Mouse (Mus musculus): ENCODE measurements around the gene Hs1bp3. TPM values are rescaled to one million over a fixed set of nuclear protein-coding genes. Genes with fewer than 3 reads are reported as not detected.
A peak's percentile ranks its signal among the peaks of the same experiment; 100 is the strongest.

The Hs1bp3 gene
- polyA plus RNA-seq, 1 experiment: 3.2 TPM

DNA sequence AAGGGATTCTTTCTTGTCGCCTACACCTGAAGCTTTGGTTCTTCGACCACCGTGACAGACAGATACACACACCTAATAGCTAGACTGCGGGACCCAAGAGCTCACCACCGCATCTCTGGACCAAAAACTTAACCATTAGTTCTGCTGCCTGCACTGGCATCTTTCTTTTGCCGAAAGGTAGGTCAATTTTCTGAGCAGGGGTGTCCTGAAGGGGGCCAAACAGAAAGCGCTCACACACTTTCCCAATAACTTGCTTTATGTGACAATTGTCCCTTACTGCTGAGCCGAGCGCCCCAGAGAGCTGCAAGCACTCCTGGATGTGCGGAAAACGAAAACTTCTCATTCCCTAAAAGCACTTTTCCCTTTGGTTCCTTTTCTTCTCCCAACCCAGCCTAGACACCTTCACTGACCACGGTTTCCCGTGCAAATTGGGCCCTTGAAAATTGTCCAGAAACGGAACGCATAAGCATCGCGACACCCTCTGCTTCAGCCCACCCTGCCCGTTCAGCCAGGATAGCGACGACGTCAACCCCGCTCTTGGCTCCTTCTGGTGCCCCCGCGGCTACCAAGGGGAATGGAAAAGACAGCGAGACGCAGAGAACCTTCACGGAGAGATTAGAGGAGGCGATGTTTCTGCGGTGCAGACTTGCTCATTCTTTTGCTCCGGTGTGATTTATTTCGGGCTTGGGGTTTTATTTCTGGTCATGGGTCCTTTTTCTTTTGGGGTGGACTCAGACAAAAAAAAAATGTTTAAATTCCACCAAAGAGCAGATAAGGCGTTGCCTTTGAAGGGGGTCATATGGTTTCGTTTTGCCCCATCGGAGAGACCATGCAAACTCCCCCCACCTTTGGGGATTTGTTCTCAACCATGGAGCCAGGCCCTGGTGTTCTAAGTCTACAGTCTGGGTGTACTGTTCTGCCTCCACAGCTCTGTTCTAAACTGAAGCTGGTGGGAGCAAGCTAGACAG lies 13.8 kb upstream of the Hs1bp3 start:
- Histone ChIP-seq H3K27ac (ENCODE audit: control insufficient read depth, insufficient read depth, low read depth, low read length, poor library complexity) (no peak overlapping the region), H3K4me1 (ENCODE audit: control insufficient read depth, insufficient read depth, low read length) (no peaks in the 10 kb centered on the region; the same call in 1 of the 2 replicates), H3K4me3 (replicated peaks; ENCODE audit: control insufficient read depth, low read depth, low read length) (no peak overlapping the region)
- no peak for TF ChIP-seq POLR2A (IDR thresholded peaks at IDR 0.05; ENCODE audit: borderline replicate concordance, control insufficient read depth, low read depth, low read length)
- WGBS: 10% methylated on average over 34 of the region's 34 CpGs

DNA sequence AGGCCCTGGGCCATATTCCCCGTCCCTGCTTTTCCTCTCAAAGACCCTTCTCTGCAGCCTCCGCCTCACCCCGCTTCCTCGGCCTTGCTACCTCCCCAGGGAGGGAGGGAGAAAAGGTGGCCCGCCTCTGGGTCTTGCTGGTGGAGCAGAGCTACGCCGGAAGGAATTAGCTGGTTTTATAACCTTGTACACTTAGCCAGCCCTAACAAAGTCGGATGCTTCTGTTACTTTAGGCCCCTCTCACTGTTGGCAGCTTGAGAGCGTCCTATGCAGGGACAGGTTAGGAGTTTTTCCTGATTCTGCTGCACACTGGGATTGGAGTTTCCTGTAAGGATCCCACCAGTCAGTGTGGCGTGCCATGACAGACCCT lies 13.1 kb upstream of the Hs1bp3 start:
- H3K4me1 ChIP-seq (ENCODE audit: control insufficient read depth, insufficient read depth, low read length): no peaks in the 10 kb centered on the region; the same call in 1 of the 2 replicates
- no peak for TF ChIP-seq POLR2A (IDR thresholded peaks at IDR 0.05; ENCODE audit: borderline replicate concordance, control insufficient read depth, low read depth, low read length)
- no peak for TF ChIP-seq CTCF (IDR thresholded peaks at IDR 0.05; ENCODE audit: control insufficient read depth, insufficient read depth, low read length)
- WGBS: 36% methylated on average over 10 of the region's 10 CpGs
- H3K4me3 ChIP-seq (replicated peaks; ENCODE audit: control insufficient read depth, low read depth, low read length): no peak overlapping the region
- H3K27ac ChIP-seq (ENCODE audit: control insufficient read depth, insufficient read depth, low read depth, low read length, poor library complexity): no peak overlapping the region

DNA sequence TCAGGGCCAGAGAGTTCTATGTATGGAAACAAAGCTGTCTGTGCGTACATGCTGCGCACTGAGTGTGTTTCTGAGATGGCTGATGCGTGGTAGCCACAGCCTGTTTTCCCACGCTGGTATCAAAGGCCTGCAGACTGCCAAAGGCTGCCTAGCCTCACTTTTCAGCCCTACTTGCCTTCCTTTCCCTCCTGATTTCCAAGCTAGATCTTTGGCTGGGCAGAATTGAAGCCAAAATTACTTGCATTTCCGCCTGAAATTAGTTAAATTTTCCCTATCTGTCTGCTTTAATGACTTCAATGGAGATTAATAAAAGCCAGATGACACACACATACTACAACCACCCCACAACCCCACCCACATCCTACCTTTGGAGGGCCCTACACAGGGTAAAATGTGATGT lies 12.7 kb upstream of the Hs1bp3 start:
- TF ChIP-seq POLR2A (IDR thresholded peaks at IDR 0.05; ENCODE audit: borderline replicate concordance, control insufficient read depth, low read depth, low read length) (no peak), CTCF (IDR thresholded peaks at IDR 0.05; ENCODE audit: control insufficient read depth, insufficient read depth, low read length) (no peak)
- Histone ChIP-seq H3K4me1 (ENCODE audit: control insufficient read depth, insufficient read depth, low read length) (no peaks in the 10 kb centered on the region; the same call in 1 of the 2 replicates), H3K4me3 (replicated peaks; ENCODE audit: control insufficient read depth, low read depth, low read length) (no peak overlapping the region), H3K27ac (ENCODE audit: control insufficient read depth, insufficient read depth, low read depth, low read length, poor library complexity) (no peak overlapping the region)
- 76% methylated on average over 5 of the region's 5 CpGs for WGBS

DNA sequence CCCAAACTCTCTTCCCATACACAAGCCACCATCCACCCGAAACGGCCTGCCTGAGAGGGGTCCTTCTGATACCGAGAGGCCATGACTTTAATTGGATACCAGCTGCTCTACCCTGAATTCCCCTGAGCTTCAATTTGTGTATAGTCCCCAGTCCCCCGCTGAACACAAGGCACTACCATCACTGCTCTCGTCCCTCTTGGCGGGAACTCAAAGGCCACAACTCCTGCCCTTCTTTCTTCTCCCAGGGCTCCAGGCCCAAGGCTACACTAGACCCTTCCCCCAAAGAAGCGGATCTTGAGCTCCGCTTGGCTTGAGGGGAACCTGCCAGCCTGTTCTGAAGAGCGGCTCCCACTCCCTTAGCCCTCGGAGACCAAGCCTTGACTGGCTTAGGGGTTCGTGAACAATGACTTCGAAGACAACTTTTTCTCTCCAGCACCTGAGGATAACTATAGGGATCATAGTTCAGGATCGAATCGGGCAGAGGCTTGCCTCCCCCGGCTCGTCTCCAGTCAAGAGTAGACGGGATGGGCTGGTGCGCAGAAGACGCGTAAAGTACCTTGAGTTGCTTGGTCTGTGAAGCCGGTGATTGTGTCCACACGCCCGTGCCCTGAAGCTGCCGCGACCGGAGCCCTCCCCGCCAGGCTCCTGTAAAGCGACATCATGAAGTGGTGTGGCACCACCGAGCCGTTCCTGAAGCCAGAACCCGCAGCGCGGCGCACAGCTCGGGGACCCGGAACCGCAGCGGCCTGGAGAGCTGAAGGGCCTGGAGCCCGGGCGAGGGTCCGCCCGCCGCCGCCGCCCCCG lies 12.0 kb upstream of the Hs1bp3 start:
- WGBS: 14% methylated on average over 46 of the region's 46 CpGs
- Histone ChIP-seq H3K4me1 (ENCODE audit: control insufficient read depth, insufficient read depth, low read length) (no peaks in the 10 kb centered on the region; the same call in 1 of the 2 replicates), H3K4me3 (replicated peaks; ENCODE audit: control insufficient read depth, low read depth, low read length) (no peak overlapping the region)

DNA sequence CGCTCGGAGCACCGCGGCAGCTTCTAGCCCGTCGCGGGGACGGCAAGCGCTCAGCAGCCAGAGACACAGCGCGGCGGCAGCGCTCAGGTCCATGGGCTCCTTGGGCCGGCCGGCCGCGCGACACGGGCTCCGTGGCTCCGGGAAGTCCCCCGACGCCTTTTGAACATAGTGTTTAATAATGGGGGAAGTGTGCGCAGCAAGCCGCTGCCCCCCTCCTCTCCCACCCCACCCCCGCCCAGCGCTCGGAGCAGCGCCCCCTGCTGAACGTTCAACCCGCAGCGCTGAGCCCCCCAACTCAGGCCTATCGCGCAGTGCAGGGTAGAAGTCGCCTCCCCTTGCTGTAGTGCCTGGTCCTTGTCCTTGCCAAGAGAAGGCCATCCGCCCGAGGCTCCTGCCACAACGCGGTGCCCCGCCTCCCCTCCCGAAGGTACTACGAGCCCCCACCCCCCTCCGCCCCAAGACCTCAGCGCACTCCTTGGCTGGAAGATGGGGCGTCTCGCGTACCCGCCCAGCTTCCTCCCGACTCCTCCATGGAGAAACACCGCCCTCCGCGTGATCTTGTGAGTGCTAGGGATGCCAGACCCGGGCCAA lies 11.3 kb upstream of the Hs1bp3 start, which contains the start of gene Gdf7:
Gene Gdf7, minus strand, starts transcription at position 114 of the 591 bp plus-strand sequence.
- WGBS: 2% methylated on average over 52 of the region's 53 CpGs
- no peak for TF ChIP-seq POLR2A (IDR thresholded peaks at IDR 0.05; ENCODE audit: borderline replicate concordance, control insufficient read depth, low read depth, low read length)
- no peak for TF ChIP-seq CTCF (IDR thresholded peaks at IDR 0.05; ENCODE audit: control insufficient read depth, insufficient read depth, low read length)
- no peak within 1 kb of the TSS for H3K27ac ChIP-seq (ENCODE audit: control insufficient read depth, insufficient read depth, low read depth, low read length, poor library complexity)

More for the DNA sequence above, 12.0 kb upstream of the Hs1bp3 start:
- H3K27ac ChIP-seq (ENCODE audit: control insufficient read depth, insufficient read depth, low read depth, low read length, poor library complexity): no peak overlapping the region
- no peak for TF ChIP-seq POLR2A (IDR thresholded peaks at IDR 0.05; ENCODE audit: borderline replicate concordance, control insufficient read depth, low read depth, low read length)
- no peak for TF ChIP-seq CTCF (IDR thresholded peaks at IDR 0.05; ENCODE audit: control insufficient read depth, insufficient read depth, low read length)

DNA sequence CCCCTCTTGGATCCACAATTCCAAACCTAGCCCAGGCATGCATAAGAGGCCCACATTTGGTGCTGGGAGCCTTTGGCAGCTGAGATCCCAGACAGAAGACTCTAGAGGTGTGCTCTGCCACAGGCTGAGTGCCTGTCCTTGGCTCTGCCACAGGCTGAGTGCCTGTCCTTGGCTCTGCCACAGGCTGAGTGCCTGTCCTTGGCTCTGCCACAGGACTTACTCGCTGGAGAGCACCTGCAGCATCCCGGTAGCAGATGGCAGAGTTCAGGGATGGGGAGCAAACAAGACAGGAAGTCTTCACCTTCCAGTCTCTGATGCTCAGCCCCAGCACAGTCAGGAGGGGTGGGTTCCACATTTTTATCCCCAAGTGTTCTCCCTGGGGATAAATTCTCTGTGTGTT lies 8.0 kb upstream of the Hs1bp3 start:
- Histone ChIP-seq H3K27ac (ENCODE audit: control insufficient read depth, insufficient read depth, low read depth, low read length, poor library complexity) (no peak overlapping the region), H3K4me3 (replicated peaks; ENCODE audit: control insufficient read depth, low read depth, low read length) (no peak overlapping the region), H3K4me1 (ENCODE audit: control insufficient read depth, insufficient read depth, low read length) (no peaks in the 10 kb centered on the region)
- 56% methylated on average over 2 of the region's 2 CpGs for WGBS
- TF ChIP-seq CTCF (IDR thresholded peaks at IDR 0.05; ENCODE audit: control insufficient read depth, insufficient read depth, low read length) (no peak), POLR2A (IDR thresholded peaks at IDR 0.05; ENCODE audit: borderline replicate concordance, control insufficient read depth, low read depth, low read length) (no peak)

More for the DNA sequence above, 11.3 kb upstream of the Hs1bp3 start, which contains the start of gene Gdf7:
- H3K4me3 ChIP-seq (replicated peaks; ENCODE audit: control insufficient read depth, low read depth, low read length): no peak within 1 kb of the TSS
- no peaks in the 10 kb centered on the region; the same call in 1 of the 2 replicates for H3K4me1 ChIP-seq (ENCODE audit: control insufficient read depth, insufficient read depth, low read length)

DNA sequence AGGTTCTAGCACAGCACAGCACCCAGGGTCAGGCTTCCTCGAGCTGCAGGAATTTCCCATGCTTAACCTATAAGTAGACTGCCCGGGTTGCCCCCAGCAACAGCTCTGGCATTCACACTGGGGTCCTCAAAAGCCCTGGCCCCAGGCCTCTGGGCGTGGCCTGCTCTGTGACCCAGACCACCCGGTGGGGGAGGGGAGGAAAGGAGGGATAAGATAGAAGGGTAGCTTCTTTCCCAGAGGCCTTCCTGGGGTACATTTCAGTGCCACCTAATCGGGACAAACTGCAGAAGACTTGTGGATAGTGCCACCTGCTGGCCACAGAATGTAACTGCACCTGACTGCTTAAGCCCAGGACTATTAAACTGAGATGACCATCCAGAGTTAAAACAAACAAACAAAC lies 6.8 kb upstream of the Hs1bp3 start:
- 8% methylated on average over 5 of the region's 5 CpGs for WGBS
- no peak overlapping the region for H3K4me3 ChIP-seq (replicated peaks; ENCODE audit: control insufficient read depth, low read depth, low read length)
- TF ChIP-seq CTCF (IDR thresholded peaks at IDR 0.05; ENCODE audit: control insufficient read depth, insufficient read depth, low read length): peak; percentile 80
- no peak for TF ChIP-seq POLR2A (IDR thresholded peaks at IDR 0.05; ENCODE audit: borderline replicate concordance, control insufficient read depth, low read depth, low read length)

More for the DNA sequence above, 6.8 kb upstream of the Hs1bp3 start:
- Histone ChIP-seq H3K27ac (ENCODE audit: control insufficient read depth, insufficient read depth, low read depth, low read length, poor library complexity) (no peak overlapping the region), H3K4me1 (ENCODE audit: control insufficient read depth, insufficient read depth, low read length) (no peaks in the 10 kb centered on the region)
